Mouse (Mus musculus): Measurements from ENCODE around the gene Atg7. TPM values are rescaled to one million over a fixed set of nuclear protein-coding genes. Genes with fewer than 3 reads are reported as not detected.

The Atg7 gene
- polyA plus RNA-seq, 1 experiment from 2014 or later, result 19.7 TPM

GRCm38 (mm10) chr6:114899652-114900051 lies 256.8 kb downstream of the Atg7 start:
- Histone ChIP-seq H3K9me3 (no peaks in the 10 kb centered on the region), H3K36me3 (replicated peaks) (peaks cover 56% of the 10 kb centered on the region), H3K27me3 (replicated peaks; ENCODE audit: low read depth, poor library complexity, severe bottlenecking) (no peaks in the 10 kb centered on the region), H3K4me3 (peak overlapping the region; percentile 45), H3K4me1 (peaks cover 66% of the 10 kb centered on the region), H3K27ac (replicated peaks) (peak overlapping the region; percentile 79)
- peak; percentile 70 for DNase-seq (ENCODE audit: low spot score)
- 20% methylated on average over 7 of the region's 7 CpGs for WGBS

DNA sequence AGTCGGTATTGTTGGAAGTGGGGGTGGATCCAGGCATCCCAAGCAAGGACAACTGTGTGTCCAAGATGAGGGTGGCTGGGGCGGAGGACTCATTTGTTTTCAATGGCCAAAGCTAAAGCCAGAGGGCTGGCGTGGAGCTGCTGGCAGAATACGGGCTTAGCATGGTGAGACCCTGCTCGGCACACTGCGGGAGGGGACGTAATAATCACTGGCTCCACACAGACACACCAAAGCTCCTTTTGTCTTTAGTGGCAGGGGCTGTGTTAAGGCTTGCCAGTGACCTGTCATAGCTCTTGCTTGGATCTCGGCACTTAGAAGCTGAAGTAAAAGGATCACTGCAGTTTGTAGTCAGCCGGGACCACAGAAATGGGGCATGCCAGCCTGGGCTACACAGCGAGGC lies 257.3 kb downstream of the Atg7 start:
- Histone ChIP-seq H3K27ac (replicated peaks) (peak overlapping the region; percentile 79), H3K27me3 (replicated peaks; ENCODE audit: low read depth, poor library complexity, severe bottlenecking) (no peaks in the 10 kb centered on the region), H3K4me3 (peak overlapping the region; percentile 45), H3K4me1 (peaks cover 65% of the 10 kb centered on the region), H3K36me3 (replicated peaks) (peaks cover 53% of the 10 kb centered on the region), H3K9me3 (no peaks in the 10 kb centered on the region)
- DNase-seq (ENCODE audit: low spot score), result no peak
- 35% methylated on average over 10 of the region's 10 CpGs for WGBS

DNA sequence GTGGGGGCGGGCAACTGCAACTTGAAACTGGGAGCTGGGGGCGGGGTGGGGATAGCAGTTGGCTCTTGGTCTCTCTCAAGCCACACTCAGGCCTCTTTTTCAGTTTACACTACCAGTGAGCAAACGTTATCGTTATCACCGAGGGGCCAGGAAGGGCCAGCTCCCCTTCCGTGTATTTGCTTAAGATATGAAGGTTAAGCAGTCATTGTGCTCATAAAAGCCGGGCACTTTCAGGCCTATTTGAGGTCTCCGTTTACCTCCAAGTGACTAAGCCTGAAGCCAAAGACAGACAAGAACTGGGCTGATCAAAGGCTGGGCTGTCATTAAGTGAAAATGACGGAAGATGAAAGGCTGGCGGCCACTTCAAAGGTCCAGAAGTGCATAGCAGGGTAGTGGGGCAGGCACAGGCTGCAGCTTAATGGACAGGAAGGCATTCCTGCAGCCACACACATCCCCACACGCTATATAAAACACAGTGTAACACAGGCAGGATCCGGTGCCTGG lies 258.5 kb downstream of the Atg7 start:
- Histone ChIP-seq H3K4me1 (peaks cover 73% of the 10 kb centered on the region), H3K27me3 (replicated peaks; ENCODE audit: low read depth, poor library complexity, severe bottlenecking) (no peaks in the 10 kb centered on the region), H3K27ac (replicated peaks) (peak overlapping the region; percentile 78), H3K4me3 (peak overlapping the region; percentile 45), H3K36me3 (replicated peaks) (peaks cover 41% of the 10 kb centered on the region), H3K9me3 (no peaks in the 10 kb centered on the region)
- 5% methylated on average over 12 of the region's 12 CpGs for WGBS
- DNase-seq (ENCODE audit: low spot score), result peak; percentile 85

GRCm38 (mm10) chr6:114901921-114902320 lies 259.0 kb downstream of the Atg7 start:
- Histone ChIP-seq H3K36me3 (replicated peaks) (peaks cover 36% of the 10 kb centered on the region), H3K9me3 (no peaks in the 10 kb centered on the region), H3K27me3 (replicated peaks; ENCODE audit: low read depth, poor library complexity, severe bottlenecking) (no peaks in the 10 kb centered on the region), H3K27ac (replicated peaks) (peak overlapping the region; percentile 78), H3K4me3 (peak overlapping the region; percentile 45), H3K4me1 (peaks cover 77% of the 10 kb centered on the region)
- WGBS, result 31% methylated on average over 4 of the region's 4 CpGs
- DNase-seq (ENCODE audit: low spot score), result no peak

GRCm38 (mm10) chr6:114904233-114904632 lies 261.3 kb downstream of the Atg7 start:
- WGBS, result 79% methylated on average over 6 of the region's 6 CpGs
- peaks cover 22% of the 10 kb centered on the region for H3K36me3 ChIP-seq (replicated peaks)
- H3K4me1 ChIP-seq, result peaks cover 83% of the 10 kb centered on the region
- H3K27me3 ChIP-seq (replicated peaks; ENCODE audit: low read depth, poor library complexity, severe bottlenecking), result no peaks in the 10 kb centered on the region
- H3K27ac ChIP-seq (replicated peaks), result no peak overlapping the region
- no peaks in the 10 kb centered on the region for H3K9me3 ChIP-seq
- no peak overlapping the region for H3K4me3 ChIP-seq
- DNase-seq (ENCODE audit: low spot score), result no peak

DNA sequence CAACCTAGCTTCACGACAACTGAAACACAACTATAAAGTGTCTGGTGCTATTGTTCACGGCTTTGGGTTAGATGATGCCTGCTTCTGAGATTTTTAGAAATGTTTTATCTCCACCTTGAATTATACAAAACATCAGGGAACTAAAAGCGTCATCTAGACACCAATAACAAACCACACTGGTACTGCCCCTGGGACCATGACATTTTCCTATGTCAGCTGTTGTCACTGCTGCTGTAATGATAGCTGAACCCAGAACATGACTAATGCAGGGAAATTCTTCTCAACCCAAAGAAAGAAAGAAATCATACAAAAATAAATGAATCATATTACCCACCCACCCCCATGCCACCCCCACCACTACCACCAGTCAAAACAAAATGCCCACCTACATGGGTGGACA lies 261.9 kb downstream of the Atg7 start:
- Histone ChIP-seq H3K9me3 (no peaks in the 10 kb centered on the region), H3K4me1 (peaks cover 77% of the 10 kb centered on the region), H3K36me3 (replicated peaks) (peaks cover 20% of the 10 kb centered on the region), H3K4me3 (no peak overlapping the region), H3K27ac (replicated peaks) (no peak overlapping the region), H3K27me3 (replicated peaks; ENCODE audit: low read depth, poor library complexity, severe bottlenecking) (no peaks in the 10 kb centered on the region)
- WGBS, result 95% methylated on average over 3 of the region's 3 CpGs
- no peak for DNase-seq (ENCODE audit: low spot score)

GRCm38 (mm10) chr6:114905253-114906028 lies 262.5 kb downstream of the Atg7 start:
- peaks cover 20% of the 10 kb centered on the region for H3K36me3 ChIP-seq (replicated peaks)
- H3K27ac ChIP-seq (replicated peaks), result no peak overlapping the region
- WGBS, result 81% methylated on average over 8 of the region's 8 CpGs
- H3K4me1 ChIP-seq, result peaks cover 71% of the 10 kb centered on the region
- H3K27me3 ChIP-seq (replicated peaks; ENCODE audit: low read depth, poor library complexity, severe bottlenecking), result no peaks in the 10 kb centered on the region
- H3K9me3 ChIP-seq, result no peaks in the 10 kb centered on the region
- no peak for DNase-seq (ENCODE audit: low spot score)
- H3K4me3 ChIP-seq, result no peak overlapping the region

DNA sequence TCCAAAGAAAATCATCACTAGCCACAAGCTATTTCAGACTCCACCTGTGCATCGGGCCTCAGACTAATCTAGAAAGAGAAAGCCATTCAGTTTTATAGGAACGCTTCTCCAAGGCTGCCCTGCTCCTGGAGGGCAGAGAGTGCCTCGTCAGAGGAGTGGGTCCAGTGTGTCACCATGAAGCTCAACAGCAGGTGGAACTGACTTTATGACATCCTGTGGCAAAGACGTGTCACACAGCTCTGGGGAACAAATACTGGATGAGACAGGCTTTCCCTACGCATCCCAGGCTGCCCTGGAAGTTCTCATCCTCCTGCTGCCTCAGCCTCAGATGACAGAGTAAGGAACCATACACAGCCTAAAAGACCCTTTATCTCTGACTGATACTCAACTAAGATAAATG lies 263.3 kb downstream of the Atg7 start:
- Histone ChIP-seq H3K4me3 (no peak overlapping the region), H3K4me1 (peaks cover 64% of the 10 kb centered on the region), H3K36me3 (replicated peaks) (peaks cover 20% of the 10 kb centered on the region), H3K9me3 (no peaks in the 10 kb centered on the region), H3K27me3 (replicated peaks; ENCODE audit: low read depth, poor library complexity, severe bottlenecking) (no peaks in the 10 kb centered on the region), H3K27ac (replicated peaks) (no peak overlapping the region)
- no peak for DNase-seq (ENCODE audit: low spot score)
- WGBS, result 82% methylated on average over 5 of the region's 5 CpGs

DNA sequence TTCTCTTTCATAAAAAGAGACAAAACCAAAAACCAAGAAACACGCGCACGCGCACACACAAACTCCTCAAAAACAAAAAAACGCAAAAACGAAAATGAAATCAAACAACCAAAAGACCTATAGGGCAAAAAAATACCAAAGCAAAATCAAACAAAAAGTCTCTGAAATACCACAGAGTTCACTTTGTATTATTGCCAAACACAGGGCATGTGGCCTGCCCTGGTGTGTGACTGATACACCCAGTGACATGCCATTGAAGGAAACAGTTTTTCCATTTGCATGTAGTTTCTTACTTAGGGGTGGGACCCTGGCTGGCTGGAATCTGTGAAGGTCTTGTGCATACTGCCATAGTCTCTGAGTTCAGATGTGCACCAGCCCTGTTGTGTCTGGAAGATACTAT lies 264.6 kb downstream of the Atg7 start:
- no peaks in the 10 kb centered on the region for H3K9me3 ChIP-seq
- 97% methylated on average over 6 of the region's 6 CpGs for WGBS
- H3K4me1 ChIP-seq, result peaks cover 60% of the 10 kb centered on the region
- no peaks in the 10 kb centered on the region for H3K27me3 ChIP-seq (replicated peaks; ENCODE audit: low read depth, poor library complexity, severe bottlenecking)
- H3K36me3 ChIP-seq (replicated peaks), result peaks cover 20% of the 10 kb centered on the region
- H3K4me3 ChIP-seq, result no peak overlapping the region
- no peak for DNase-seq (ENCODE audit: low spot score)
- H3K27ac ChIP-seq (replicated peaks), result no peak overlapping the region

DNA sequence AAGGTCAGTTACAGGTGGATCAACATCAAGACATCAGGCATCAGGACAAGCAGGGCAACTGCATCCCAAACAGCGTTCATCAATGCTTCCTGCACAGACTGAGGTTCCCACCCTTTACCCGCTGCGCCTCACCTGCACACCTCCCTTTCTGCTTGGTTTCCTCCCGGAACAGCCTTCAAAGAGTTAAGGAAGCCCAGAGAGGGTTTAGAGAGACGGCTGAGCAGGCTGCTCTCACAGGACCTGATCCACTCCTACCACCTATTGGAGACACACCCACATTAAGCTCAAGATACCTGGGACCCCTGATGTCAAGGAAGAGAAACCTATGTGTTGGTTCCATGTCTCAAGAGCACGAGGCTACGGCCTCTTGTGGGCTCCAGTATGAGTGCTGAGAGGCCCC lies 266.9 kb downstream of the Atg7 start:
- Histone ChIP-seq H3K4me1 (peaks cover 61% of the 10 kb centered on the region), H3K27me3 (replicated peaks; ENCODE audit: low read depth, poor library complexity, severe bottlenecking) (no peaks in the 10 kb centered on the region), H3K36me3 (replicated peaks) (peaks cover 16% of the 10 kb centered on the region), H3K27ac (replicated peaks) (no peak overlapping the region), H3K4me3 (no peak overlapping the region), H3K9me3 (no peaks in the 10 kb centered on the region)
- DNase-seq (ENCODE audit: low spot score), result no peak
- WGBS, result 88% methylated on average over 7 of the region's 7 CpGs

Other genes starting within 250 kb of the Atg7 start
- gene Hrh1, start 245.2 kb upstream of the Atg7 start, polyA plus RNA-seq (2016; fragmentation: Nextera tagmentation; extraction: Ambion mirVana), result 0.15 and 0.30 TPM in 2 replicates

Data from embryonic facial prominence, embryonic 10.5 days (tissue).